Mouse (Mus musculus) thymus, postnatal 25 days (tissue): ENCODE results near the gene Hck.

ENCODE experiments used
- DNase-seq: peaks from one replicate; pipeline ENCODE4 v3.0.0; 2022

Hck gene

DNA sequence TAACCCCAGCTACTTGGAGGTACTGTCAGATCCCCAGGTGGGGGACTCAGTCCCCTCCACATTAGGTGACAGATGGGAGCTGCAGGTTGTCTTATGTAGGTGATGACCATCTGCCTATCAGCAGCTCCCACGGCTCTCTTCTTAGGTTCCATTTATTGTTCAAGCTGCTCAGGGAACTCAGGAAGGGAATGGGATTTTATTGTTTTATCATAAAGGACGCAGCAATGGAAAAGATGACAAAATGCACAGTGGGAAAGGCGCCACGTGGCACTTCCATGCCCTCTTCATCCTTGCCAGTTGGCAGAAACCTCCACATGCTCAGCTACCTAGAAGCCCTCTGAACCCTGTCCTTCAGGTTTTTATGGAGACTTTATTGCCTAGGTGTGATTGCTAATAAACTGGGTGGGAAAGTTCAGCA, 44.8 kb downstream of the Hck start:
- DNase-seq = no peak

DNA sequence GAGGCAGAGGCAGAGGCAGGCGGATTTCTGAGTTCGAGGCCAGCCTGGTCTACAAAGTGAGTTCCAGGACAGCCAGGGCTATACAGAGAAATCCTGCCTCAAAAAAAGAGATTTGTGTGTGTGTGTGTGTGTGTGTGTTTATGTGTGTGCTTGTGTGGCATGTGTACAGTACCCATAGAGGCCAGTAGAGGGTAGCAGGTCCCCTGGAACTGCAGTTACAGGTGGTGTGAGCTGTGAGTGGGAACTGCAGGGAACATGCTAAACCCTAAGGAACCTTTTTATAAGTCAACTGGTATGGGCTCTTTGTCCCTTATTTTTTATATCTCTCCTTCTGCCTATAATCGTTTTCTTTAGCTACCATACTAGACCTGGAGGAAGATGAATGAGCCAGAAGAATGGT, 49.0 kb downstream of the Hck start:
- DNase-seq = peak; percentile 33

DNA sequence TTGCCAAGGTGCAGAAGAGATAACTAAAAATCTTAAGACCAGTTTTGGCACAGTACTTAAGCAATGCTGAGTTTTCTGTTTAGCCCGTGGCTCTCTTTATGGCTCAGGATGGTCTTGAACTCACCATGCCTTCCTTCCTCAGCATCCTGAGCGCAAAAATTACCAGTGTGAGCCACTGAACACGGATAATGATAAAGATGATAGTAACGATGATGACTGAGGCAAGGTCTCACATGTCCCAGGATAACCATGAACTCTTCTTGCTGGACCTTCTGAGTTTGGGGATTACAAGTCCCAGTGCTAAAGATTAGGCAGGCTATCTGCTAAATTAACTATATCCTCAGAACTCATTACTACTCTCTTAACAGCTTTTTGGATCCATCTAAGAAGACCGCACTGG, 51.9 kb downstream of the Hck start:
- no peak for DNase-seq

DNA sequence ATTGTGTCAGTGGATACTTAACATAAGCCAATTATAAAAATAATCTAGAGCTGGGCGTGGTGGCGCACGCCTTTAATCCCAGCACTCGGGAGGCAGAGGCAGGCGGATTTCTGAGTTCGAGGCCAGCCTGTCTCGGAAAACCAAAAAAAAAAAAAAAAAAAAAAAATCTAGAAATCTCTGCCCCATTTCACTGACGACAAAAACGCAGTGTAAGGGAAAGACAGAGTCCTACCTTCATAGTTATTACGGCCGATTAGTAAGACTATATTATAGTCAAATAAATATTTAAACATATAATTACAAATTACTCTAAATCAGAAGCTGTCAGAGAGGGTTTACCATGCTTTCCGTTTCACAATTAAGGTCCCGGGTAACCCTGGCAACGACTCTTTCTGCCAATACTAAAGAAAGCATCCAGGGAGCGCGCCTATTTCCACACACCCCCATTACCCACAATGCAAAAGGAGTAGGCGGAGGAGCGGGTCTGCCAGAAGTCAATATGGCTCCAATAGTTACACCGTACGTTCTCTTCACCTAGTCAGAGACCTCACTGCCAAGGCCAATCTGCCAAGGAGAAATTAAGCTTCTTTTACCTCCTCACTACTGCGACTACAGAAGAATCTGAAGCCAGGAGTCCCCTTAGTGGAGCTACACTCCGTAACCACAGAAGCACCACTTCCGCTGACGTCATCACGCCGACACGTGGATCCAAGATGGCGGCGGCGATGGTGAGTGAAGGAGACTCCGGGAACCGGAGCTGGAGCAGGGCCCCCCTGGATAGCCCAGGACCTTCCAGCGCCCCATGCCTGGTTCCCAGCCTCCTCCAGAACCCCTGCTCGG, 52.8 kb downstream of the Hck start, which contains the start of gene Tm9sf4:
Gene Tm9sf4, plus strand, starts transcription at position 460 of the 840 bp plus-strand sequence.
- peak; percentile 91 for DNase-seq

DNA sequence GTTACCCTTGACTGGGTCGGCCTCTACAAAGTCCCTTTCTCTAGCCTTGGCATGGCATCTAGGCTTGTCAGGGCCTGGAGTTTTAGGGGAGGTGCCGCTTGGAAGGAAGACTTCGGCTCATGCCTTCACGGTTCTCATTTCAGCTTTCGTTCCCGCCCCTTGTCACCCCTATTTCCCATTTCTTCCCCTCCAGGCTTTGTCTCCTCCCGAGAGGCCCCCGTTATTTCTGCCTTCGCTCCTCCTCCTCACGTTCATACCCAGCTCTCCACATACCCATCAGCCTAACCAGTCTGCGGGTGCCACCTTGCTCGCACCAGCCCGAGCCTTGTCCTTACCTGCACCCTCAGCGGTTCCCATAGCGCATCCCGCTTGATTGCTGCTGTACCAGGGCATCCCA, 53.4 kb downstream of the Hck start:
- DNase-seq = no peak

DNA sequence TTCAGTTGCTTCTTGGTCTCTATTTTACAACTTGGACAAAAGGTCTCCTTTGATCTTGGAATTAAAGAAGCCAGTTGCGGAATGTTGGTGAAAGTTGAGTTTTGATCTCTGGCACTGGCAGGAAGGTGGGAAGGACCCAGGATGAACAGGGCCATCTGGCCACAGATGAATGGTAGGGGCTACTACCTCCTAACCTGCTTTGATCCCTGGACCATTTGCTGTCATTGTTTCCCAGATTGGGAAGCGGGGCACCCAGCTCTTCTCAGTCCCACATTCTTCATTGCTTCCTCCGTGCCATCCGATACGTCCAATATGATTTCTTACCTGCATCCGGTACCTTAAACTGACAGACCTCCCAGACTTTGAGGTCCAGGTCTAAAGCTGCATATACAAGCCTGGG, 58.9 kb downstream of the Hck start:
- no peak for DNase-seq

DNA sequence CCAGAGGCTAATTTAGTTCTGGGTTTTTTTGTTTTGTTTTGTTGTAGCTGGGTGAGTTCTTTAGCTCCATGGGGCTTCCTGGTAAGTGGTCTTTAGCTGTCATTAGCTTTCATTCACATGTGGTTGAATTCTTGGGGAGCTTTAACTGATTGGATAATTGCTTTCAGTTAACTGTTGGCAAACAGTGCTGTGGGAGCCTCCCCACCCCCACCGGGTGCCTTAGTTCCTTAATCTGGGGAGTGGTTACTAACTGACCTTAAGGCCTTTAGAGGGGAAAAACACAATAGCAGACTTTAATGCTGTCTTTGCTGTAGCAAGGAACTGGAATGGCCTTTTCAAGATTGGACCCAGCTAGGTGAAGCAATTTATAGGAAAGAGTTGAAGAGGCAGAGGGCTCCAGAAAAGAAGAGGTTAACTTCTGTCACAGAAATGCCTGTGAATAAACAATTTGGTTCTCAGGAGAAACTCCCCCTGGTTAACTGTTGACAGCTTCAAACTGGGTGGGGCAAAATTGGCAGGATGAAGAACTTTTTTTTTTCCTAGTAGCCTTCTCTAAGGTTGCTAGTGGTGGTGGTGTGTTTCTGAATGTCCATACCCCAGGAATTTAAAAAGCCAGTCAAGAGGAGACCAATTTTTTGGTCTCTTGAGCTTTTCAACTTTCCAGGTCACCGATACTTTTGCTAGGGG, 60.0 kb downstream of the Hck start:
- no peak for DNase-seq

DNA sequence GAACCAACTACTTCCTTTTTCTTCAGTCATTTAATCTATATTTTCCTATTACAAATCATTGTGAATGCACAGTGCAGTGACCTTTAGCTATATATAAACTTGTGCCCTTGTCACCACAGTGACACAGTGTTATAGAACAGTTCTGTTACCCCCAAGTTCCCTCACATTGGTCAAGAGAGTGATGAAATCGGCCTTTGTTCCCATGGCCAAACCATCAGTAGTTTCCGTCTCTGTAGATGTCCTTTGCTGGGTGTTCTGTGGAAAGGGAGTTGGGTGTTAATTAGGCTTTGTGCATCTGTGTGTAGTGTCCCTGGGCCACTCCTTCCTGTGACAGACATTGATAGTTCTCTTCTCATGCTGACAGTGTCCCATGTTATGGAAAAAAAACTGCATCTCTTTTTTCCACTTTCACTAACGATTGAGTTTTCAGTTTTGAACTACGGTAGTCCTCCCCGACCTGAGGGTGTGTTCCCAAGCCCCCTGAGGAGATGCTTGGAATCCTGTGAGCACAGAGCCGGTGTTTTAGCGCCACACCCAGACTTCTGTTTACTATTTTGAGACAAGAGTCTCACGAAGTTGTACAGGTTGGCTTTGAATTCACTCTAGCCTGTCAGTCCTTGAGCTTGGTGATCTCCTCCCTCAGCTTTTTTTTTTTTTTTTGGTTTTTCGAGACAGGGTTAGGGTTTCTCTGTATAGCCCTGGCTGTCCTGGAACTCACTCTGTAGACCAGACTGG, 62.4 kb downstream of the Hck start:
- DNase-seq = no peak

DNA sequence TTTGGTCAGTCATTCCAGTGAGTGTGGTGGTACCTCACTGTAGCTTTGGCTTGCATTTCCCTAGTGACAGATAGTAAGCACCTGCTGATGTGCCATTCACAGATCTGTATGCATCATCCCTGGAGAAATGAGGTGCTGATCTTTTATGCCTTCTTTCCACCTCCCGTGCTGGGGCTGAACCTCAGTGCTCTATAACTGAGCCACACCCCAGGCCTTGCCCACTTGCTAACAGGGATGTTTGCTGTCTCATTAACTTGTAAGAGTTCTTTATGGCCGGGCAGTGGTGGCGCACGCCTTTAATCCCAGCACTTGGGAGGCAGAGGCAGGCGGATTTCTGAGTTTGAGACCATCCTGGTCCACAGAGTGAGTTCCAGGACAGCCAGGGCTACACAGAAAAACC, 63.7 kb downstream of the Hck start:
- DNase-seq = no peak

DNA sequence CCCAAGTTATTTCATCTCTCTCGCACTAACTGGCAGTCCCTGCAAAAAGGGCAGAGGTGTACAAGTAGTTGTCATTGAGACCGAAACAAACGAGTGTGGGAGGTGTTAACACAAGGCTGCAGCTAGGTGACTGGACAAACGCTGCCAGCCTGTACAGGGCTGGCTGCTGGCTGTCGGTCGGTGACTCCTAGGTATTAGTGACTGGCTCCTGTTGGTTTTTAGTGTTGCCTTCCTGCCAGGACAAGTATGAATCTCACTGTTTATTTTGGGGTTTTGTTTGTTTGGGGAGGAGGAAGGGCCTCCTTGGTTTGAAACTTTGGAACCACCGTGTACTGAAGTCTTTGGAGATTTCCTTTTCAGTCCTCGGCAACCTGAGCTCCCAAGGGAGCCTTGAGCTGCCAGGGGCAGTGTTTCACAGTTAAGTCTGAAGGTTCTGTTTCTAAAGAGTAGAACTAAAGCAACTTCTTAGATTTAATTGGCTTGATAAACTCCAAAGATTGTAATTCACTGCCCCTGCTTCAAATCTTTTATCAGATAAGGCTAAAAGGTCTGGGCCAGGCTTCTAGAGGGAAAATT, 67.8 kb downstream of the Hck start:
- no peak for DNase-seq

DNA sequence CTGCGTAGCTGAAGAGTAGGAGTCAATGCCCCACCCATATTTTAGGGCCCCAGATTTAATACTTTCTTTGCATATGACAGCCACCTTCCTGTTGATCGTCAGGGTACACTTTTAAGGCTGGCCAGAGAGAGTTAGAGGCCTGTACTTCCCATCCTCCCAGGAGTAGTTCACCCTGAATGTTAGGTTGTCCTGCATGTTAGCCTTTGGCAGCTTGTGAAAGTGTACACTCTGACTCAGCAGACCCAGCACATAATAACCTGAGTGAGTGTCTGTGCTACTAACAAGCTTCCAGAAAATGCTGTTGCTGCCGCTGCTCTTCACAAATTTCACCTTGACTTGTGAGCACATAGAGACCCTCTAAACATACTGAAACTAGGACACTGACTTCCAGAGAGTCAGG, 68.9 kb downstream of the Hck start:
- DNase-seq = no peak

DNA sequence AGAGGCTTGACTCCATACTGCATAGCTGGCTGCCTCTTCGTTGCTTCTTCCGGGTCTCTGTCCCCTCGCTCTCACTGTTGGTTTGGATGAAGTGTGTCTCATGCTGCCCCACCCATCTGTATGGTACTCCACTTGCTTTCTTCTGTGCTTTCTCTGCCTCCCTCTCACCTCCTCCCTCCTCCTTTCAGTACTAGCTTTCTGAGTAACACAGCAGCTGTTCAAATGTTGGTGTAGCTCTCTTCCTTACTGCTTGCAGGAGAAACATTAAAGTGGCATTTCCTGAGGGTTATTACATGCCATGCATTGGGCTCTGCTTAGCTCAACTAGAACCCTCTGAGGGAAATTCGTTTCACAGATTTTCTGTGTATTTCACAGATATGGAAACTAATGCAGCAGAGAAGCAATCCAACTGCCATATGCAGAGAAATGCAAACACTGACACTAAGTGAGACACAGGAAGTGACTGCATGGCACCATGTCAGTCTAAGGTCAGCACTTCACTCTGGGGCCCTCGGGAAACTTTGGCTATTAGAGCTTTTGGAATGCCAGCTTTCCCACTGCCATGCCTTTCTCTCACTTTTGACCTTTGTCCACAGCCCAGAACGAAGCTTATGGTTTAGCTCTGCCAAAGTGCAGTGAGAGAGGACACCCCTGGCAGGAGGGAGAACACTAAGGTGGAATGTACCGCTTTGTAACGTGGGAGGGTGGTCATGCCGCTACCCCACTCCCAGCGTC, 71.0 kb downstream of the Hck start:
- no peak for DNase-seq

DNA sequence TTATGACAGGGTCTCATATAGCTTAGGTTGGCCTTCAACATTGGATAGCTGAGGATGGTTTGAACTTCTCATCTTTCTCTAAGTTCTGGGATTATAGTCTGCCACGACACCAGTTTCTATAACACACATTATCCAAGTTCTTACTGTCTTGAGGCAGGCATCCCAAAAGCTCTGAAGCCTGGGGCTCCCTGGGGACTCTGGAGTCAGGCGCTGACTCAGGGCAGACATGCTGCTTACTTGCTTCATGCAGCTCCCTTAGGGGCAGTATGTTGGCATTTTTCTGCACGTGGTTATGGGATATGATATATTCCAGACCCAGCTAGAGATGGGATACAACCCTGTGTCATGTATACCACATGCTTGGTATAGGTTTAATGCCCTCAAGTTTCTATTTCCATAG, 71.7 kb downstream of the Hck start:
- no peak for DNase-seq

DNA sequence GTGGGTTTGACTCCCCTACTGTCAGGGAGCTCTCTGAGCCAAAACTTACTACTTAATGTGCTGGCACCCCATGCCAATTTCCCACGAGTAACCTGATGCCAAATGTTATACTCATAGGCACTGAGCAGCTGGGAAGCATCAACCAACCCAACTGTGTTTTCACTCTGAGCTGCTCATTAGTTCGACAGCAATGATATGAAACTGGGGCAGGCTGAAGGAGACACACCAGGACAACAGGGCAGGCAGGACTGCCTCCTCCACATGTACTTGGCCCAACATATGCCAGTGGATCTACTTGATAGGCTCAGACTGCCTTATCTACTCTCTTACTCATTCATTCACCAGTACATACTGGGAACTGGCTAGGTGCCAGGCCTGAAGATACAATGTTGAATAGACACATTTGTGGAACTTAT, 77.9 kb downstream of the Hck start:
- no peak for DNase-seq

DNA sequence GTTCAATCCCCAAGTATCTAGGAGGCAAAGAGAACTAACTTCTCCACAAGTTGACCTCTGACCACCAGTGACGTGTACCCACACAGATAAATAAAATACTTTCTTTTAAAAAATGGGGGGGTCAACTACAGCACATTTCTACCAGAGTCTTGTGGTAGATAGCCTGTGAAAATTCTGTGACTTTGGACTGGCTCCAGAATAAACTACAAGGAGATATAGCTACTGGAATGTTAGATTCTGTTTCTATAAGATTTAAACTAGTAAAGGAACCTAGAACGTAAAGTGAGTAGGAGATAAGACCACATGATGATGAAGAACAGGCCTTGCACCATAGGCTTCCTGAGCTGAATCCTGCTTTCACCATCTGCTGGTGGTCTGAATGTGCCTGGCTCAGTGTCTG, 79.6 kb downstream of the Hck start:
- DNase-seq = no peak

DNA sequence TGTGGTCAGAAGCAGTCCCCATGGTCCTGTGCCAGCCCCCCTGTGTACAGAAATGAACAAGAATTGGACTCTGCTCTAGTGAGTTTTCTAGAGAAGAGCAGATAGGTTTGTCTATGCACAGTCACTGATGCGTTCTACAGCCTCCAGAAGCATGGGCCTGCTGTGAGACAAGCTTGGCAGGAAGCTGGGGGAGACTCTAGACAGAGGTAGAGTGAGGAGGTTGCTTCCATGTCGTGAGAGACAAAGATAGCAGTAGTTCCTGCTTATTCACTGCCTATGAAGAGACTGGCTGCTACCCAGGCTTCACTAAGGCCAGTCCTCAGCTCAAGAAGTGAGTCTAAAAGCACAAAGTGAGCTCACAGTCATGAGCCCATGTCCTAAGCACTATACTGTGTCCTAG, 83.0 kb downstream of the Hck start:
- no peak for DNase-seq

DNA sequence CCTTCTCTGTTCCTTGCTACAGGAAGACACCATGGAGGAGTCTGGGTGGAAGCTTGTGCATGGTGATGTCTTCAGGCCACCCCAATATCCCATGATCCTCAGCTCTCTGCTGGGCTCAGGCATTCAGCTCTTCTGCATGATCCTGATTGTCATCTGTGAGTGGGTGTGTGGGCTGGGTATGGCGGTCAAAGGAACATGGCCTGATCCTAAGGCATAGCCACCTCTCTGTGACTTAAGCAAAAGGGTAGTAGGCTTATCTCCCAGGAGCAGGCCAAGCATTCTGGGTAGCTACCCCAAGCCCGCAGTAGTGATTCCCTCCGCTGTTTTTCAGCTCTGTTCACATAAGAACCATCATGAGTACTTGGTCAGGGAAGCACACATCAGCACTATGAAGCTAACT, 86.0 kb downstream of the Hck start:
- no peak for DNase-seq

DNA sequence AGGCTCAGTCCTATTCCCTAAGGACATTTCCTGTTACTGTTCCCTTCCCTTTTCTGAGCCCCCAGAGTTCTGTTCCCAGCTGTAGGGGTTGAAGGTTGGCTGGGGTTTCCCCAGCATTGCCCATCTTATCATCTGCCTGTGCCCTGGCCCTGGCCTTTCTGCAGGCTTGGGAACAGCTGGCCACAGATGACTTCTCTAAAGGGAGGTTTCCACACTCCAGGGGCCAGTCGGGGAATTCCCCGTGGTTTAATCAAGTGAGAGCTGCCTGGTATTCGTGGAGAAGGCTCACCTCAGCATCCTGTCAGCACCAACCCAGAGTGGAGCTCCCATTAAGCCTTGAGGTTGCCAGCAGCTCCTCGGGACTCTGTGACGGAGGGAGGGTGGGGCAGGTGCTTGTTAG, 90.2 kb downstream of the Hck start:
- DNase-seq = no peak

DNA sequence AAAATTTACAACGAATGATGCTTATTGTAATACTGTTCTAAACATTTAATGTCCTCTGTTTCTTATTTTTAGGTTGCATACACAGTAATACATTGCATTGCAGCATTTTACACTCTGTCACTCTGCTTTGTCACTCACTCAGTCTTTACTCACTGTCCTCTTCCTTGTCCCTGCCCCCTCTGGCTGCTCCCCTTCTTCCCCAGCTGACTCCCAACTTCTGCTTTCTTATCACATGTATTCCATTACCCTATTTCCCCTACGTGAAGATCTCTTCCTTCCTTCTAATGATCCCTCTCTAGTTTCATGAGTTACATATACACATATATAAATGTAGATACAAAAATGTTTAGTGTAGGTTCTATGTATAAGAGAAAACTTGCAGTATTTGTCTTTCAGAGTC, 90.8 kb downstream of the Hck start:
- no peak for DNase-seq
